Mouse (Mus musculus): ENCODE results near the gene Nelfb.
A peak's percentile ranks its signal among the peaks of the same experiment; 100 is the strongest.

The Nelfb gene

GRCm38 (mm10) chr2:25231038-25231437 lies 19.7 kb upstream of the Nelfb start:
- DNase-seq (ENCODE audit: extremely low spot score, low read depth, low spot score): no peak

- DNase-seq (ENCODE audit: extremely low spot score, low read depth, low spot score): no peak
These were observed 19.3 kb upstream of the Nelfb start for GRCm38 (mm10) chr2:25230581-25230980.

GRCm38 (mm10) chr2:25229582-25229981 lies 18.3 kb upstream of the Nelfb start:
- no peak for DNase-seq (ENCODE audit: extremely low spot score, low read depth, low spot score)

- no peak for DNase-seq (ENCODE audit: extremely low spot score, low read depth, low spot score)
These were observed 17.8 kb upstream of the Nelfb start for GRCm38 (mm10) chr2:25228995-25229530.

DNA sequence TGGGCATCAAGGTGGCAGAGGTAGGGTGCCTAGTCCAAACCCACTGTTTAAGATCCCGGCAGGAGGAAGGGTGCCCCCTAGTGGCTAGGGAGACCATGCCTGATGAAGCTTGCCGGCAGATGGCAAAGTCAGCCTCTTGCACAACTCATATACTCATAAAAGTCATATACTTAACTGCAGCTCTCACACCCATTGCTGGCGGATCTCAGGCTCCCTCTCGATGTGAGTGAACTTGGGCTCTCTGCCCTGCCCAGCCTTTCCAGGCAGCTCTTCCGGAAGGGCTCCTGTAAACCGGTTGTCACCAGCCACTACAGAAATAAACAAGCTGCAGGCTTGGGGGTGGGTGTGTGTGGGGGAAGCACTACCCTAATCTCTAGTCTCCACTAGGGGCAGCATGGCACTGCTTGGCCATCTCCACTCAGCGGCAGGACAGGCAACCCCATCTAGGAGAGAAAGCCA lies 17.2 kb upstream of the Nelfb start:
- DNase-seq (ENCODE audit: extremely low spot score, low read depth, low spot score): peak; percentile 68

DNA sequence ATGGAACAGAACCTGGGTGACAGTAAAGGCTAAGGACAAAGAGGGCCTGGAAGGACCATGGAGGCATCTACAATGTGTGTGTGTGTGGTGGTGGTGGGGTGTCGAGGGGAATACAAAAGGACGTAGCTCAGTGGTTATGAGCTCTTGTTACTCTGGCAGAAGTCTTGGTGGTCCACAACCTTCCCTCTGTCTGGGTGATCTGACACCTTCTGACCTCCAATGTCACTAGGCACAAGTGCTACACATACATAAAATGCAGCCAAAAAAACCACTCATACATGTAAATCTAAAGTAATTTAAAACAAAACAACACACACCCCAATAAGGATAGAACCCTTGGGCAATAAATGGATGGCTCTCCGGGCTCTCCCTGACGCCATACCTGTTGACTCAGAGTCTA lies 16.1 kb upstream of the Nelfb start:
- DNase-seq (ENCODE audit: extremely low spot score, low read depth, low spot score): no peak

DNA sequence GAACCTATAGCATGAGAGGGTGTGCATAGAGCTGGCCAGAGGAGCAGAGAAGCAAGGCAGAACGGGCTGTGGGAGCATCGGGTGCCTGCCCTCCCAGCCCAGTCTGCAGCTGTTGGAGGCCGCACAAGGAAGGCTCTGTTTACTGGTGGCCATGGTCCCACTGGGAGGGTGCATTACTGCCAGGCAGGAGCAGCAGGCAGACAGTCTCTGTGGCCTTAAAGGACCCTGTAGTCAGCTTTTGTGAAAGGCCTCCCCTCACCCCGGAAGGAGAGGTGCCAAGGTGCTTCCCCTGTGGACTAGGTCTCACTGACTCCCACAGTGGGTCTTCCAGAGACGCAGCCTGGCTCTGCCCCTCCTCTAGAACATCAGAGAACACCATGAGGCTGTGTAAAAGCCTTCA lies 15.6 kb upstream of the Nelfb start:
- DNase-seq (ENCODE audit: extremely low spot score, low read depth, low spot score): no peak

GRCm38 (mm10) chr2:25225811-25226379 lies 14.6 kb upstream of the Nelfb start:
- DNase-seq (ENCODE audit: extremely low spot score, low read depth, low spot score): no peak

DNA sequence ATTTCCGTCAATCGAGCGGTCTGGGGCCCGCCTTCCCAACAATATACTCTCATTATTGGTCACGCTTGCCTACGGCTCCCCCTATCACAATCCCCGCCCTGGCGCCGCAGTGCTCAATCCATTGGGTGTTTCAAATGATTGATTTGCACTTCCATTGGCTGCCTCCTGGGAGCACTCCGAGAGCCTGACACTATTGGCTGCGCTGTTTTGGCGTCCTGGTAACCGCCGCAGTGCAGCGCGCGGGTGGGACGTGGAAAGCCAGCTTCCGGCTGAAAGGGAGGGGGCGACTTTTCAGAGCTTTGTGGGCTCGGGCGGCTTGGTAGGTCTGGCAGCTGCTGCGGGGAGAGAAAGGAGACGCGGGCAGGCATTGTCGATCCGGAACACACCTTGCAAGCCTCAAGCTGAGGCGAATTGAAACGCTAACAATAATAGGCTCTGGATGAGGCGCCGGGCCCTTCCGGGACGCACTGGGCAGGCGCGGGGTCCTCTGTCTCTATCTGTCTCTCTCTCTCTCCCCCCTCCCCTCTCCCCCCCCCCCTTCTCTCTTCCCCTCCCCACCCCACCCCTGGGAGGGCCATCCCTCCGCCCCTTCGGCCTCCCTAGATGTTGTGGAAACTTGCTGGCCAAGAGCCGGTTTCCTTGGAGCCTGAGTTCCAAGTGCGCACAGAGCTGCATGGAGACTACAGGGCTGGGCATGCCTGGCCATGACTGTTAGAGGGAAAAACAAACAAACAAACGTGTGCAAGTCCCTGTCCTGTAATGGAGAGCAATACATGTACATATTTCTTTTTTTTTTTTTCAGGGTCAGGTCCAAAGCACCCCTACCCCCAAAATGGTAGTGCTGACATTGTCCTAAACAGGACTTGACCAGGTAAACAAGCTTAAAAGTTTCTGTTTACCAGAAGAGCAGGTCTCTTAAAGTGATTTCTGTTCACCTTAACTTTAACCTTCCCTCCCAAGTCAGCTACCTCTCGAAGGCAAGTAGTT lies 13.8 kb upstream of the Nelfb start:
- peak; percentile 98 for DNase-seq (ENCODE audit: extremely low spot score, low read depth, low spot score)

DNA sequence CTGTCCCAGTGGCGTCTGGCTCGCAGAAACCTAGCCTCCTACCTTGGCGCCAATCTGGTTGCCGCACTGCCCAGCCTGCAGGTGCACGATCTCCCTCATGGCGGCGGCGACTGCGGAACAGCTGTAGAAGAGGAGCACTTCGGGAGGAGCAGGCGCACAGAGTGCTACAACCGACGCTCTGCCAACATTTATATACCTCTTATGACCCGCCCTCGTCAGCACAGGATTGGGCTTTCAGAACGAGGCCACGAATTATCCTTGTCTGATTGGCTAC lies 13.1 kb upstream of the Nelfb start, which contains the start of gene Tubb4b:
Gene Tubb4b, minus strand, starts transcription at position 211 of the 274 bp plus-strand sequence.
- no peak for DNase-seq (ENCODE audit: extremely low spot score, low read depth, low spot score)

- no peak for DNase-seq (ENCODE audit: extremely low spot score, low read depth, low spot score)
These were observed 12.6 kb upstream of the Nelfb start for GRCm38 (mm10) chr2:25223681-25224491.

GRCm38 (mm10) chr2:25221331-25221772 lies 10.1 kb upstream of the Nelfb start:
- no peak for DNase-seq (ENCODE audit: extremely low spot score, low read depth, low spot score)

GRCm38 (mm10) chr2:25218445-25218844 lies 7.2 kb upstream of the Nelfb start, which contains the start of gene Fam166a:
Fam166a (plus strand) TSS chr2:25218745.
- DNase-seq (ENCODE audit: extremely low spot score, low read depth, low spot score): no peak

DNA sequence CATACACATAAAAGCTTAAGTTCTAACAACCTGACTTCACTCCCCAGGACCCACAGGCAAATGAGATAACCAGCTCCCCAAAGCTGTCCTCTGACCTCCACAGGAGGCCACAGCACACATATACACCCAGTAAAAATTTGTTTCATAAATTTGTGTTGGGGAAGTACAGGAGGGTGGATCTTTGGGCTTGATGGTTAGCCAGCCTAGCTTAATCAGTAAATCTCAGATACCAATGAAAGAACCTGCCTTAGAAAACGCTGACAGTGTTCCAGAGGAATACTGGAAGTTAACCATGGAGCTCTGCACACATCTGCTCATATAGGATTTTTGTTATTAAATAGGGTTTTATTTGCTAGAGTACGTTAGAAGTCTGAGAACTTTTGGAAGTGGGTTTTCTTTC lies 6.4 kb upstream of the Nelfb start:
- DNase-seq (ENCODE audit: extremely low spot score, low read depth, low spot score): no peak

- DNase-seq (ENCODE audit: extremely low spot score, low read depth, low spot score): no peak
These were observed 3.2 kb upstream of the Nelfb start, which contains the start of gene Stpg3 for GRCm38 (mm10) chr2:25214444-25214843. Stpg3 (minus strand) TSS chr2:25214637.

- no peak for DNase-seq (ENCODE audit: extremely low spot score, low read depth, low spot score)
These were observed 2.1 kb upstream of the Nelfb start for GRCm38 (mm10) chr2:25213266-25213865.

GRCm38 (mm10) chr2:25210686-25211085 lies 603 bp downstream of the Nelfb start:
- DNase-seq (ENCODE audit: extremely low spot score, low read depth, low spot score): no peak

- DNase-seq (ENCODE audit: extremely low spot score, low read depth, low spot score): no peak
These were observed 3.7 kb downstream of the Nelfb start for GRCm38 (mm10) chr2:25207593-25207992.

DNA sequence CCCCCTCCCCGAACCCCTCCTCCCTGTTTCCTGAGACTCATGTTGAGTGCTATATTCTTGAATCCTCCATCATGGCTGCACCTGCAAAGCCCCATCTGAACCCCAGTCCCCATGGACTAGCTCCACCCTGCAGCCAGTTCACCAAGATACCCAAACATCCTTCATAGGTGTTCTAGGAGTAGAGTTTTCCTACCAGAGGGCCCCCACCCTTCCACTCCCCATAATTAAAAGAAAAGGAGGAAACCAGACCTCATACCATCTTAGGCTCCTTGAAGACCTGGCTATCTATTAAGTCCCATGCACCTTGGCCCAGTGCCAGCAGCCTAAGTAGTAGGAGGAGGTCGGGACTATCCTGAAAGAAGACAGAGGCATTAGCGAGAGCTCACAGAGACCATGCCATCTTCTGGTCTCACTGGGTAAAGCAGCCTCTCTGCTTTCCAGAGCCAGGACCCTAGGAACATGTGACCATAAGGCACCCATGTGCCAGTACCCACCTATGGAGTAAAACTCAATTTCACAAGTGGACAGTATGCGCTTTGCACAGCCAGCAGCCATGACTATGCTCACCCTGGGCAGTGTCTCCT lies 7.6 kb downstream of the Nelfb start:
- no peak for DNase-seq (ENCODE audit: extremely low spot score, low read depth, low spot score)

DNA sequence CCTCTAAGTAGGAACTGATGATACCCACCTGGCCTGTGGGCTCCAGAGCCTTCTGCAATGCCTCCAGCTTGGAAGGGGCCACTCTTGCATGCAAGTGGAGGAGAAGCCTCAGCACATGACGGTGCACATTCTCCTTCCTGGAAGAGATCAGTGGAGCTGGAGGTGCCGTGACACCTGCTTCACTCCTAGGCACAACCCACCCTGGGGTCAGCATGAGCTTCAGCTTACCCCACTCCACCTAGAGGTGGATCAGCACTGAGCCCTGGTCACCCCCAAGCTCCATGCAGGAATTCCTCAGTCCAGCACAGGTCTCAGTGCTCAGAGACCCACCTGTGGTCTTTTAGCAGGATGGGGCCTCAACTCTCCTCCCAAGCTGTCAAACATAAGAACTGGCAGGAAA lies 10.7 kb downstream of the Nelfb start:
- DNase-seq (ENCODE audit: extremely low spot score, low read depth, low spot score): no peak

Measured in hindlimb bud, embryonic 11.5 days (tissue).